Mouse (Mus musculus): Measurements from ENCODE around the gene Ltb.

DNA sequence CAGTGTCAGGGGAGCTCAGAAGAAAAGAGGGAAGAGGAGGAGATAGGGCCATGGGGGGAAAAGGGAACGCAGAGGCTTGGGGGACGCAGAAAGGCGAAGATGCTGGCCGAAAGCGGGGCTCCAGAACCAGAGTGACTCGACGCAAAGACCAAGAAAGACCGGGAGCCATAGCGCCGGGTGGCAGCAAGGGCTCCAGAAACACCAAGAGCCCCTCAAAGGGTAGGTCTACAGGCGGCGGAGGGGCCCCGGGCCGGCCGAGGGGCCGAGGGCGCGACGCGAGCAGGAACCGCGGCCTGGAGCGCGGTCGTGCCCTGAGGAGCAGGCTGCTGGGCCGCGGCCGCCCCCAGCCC, 30.0 kb upstream of the Ltb start:
- TF ChIP-seq CTCF (IDR thresholded peaks at IDR 0.05) = no peak
- no peak for TF ChIP-seq POLR2A (IDR thresholded peaks at IDR 0.05; ENCODE audit: insufficient read depth, low read depth, low read length)

Data from heart, adult 2 months (tissue).